8 mouse cellular contexts compared by ENCODE assay signal in the genomic region with DNA sequence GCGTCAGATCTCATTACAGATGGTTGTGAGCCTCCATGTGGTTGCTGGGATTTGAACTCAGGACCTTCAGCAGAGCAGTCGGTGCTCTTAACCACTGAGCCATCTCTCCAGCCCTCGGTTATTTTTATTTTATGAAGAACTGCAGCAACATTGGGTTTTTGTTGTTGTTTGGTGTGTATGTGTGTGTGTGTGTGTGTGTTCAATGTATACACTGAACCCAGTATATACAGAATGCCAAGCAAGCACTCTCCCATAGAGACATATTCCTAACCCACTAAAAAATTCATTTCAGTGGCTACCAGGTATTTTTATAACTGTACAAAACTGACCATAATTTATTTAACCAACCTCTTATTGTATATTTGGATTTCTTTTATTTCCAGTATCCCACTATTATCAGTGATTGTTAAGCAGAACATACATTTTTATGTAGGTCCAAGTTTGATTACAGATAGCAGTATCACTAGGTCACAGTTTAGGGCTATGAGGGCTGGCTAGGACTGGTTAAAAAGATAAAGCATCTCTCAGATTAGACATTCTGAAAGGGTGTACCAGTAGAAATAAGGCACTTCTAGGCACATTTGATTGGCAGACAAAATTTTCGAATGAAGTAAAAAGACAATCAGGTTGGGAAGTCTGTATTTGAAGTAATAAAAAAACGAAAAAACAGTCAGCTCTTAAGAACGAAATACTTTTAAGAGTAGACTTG. TPM values are rescaled to one million over a fixed set of nuclear protein-coding genes. Genes with fewer than 3 reads are reported as not detected.
DNase-seq lines count a peak whose midpoint lies in the region; ATAC-seq and TF ChIP-seq lines count a peak whose summit lies in the region.

No protein-coding gene starts in this region.

- 0 out of 2 replicates have a peak overlapping the region, but pooled peaks have one; percentile 19 for H3K4me2 ChIP-seq in hindbrain, embryonic 11.5 days (replicated peaks; ENCODE audit: low read depth, low read length)
- peak overlapping the region; percentile 89 for H3K4me2 ChIP-seq in liver, embryonic 16.5 days (ENCODE audit: low read depth, low read length)

- no peak for DNase-seq in gastrocnemius, adult 2 months
- no peak for DNase-seq in gastrocnemius, postnatal 25 days
- DNase-seq in hindbrain, embryonic 11.5 days (ENCODE audit: low spot score), result no peak
- no peak for DNase-seq in adrenal gland, adult 18-20 months (ENCODE audit: low spot score in 2 of 2)
- DNase-seq in ovary, adult 18-20 months (ENCODE audit: low spot score), result no peak

- H3K4me1 ChIP-seq in E14TG2a.4 (replicated peaks; ENCODE audit: low read depth, low read length), result peaks cover 59% of the 10 kb centered on the region
- 0 out of 2 replicates have a peak, but pooled peaks cover 4% of the 10 kb centered on the region for H3K4me1 ChIP-seq in hindbrain, embryonic 11.5 days (replicated peaks; ENCODE audit: control insufficient read depth, insufficient read depth, low read length)
- H3K4me1 ChIP-seq in liver, embryonic 16.5 days (ENCODE audit: control insufficient read depth, low read depth, low read length), result peaks cover 47% of the 10 kb centered on the region

- H3K9ac ChIP-seq in hindbrain, embryonic 11.5 days (ENCODE audit: low read depth, low read length), result no peak overlapping the region
- peak overlapping the region; percentile 90; the same call in 1 of the 2 replicates for H3K9ac ChIP-seq in liver, embryonic 16.5 days (ENCODE audit: low read depth, low read length)

- H3K36me3 ChIP-seq in E14TG2a.4 (ENCODE audit: insufficient read depth, low read length), result peaks cover 24% of the 10 kb centered on the region
- no peaks in the 10 kb centered on the region for H3K36me3 ChIP-seq in hindbrain, embryonic 11.5 days (ENCODE audit: control insufficient read depth, insufficient read depth, low read length)
- H3K36me3 ChIP-seq in liver, embryonic 16.5 days (ENCODE audit: control insufficient read depth, insufficient read depth), result no peaks in the 10 kb centered on the region

- H3K27ac ChIP-seq in gastrocnemius, adult 2 months, result peak overlapping the region; percentile 96
- H3K27ac ChIP-seq in hindbrain, embryonic 11.5 days (ENCODE audit: low read depth, low read length), result no peak overlapping the region
- H3K27ac ChIP-seq in liver, embryonic 16.5 days (ENCODE audit: low read length), result peak overlapping the region; percentile 100

- no peaks in the 10 kb centered on the region for H3K9me3 ChIP-seq in E14TG2a.4 (ENCODE audit: low read length)
- no peaks in the 10 kb centered on the region for H3K9me3 ChIP-seq in hindbrain, embryonic 11.5 days (ENCODE audit: control insufficient read depth, low read length)
- H3K9me3 ChIP-seq in liver, embryonic 16.5 days (replicated peaks; ENCODE audit: control insufficient read depth, low read length), result no peaks in the 10 kb centered on the region

- TF ChIP-seq CTCF in gastrocnemius, adult 2 months (IDR thresholded peaks at IDR 0.05), result no peak; the same call in 1 of the 2 replicates
- TF ChIP-seq CTCF in E14TG2a.4 (conservative IDR thresholded peaks at IDR 0.05; ENCODE audit: low read length), result 0 out of 2 replicates have a peak, but pooled peaks have one; percentile 0

- intact Hi-C loops in gastrocnemius, adult 2 months (cut with DNase I), result loop anchor here (5.0 kb wide), 1 partner anchor 43 kb away; the partner anchor contains the start of gene Irf9

- peak overlapping the region; percentile 74 for H3K4me3 ChIP-seq in gastrocnemius, adult 2 months
- peak overlapping the region; percentile 91 for H3K4me3 ChIP-seq in E14TG2a.4 (replicated peaks; ENCODE audit: low read length)
- H3K4me3 ChIP-seq in hindbrain, embryonic 11.5 days (ENCODE audit: low read depth, low read length), result peak overlapping the region; percentile 43
- H3K4me3 ChIP-seq in liver, embryonic 16.5 days (ENCODE audit: low read depth, low read length), result peak overlapping the region; percentile 78

- H3K27me3 ChIP-seq in E14TG2a.4 (ENCODE audit: insufficient read depth, low read length), result no peaks in the 10 kb centered on the region
- H3K27me3 ChIP-seq in hindbrain, embryonic 11.5 days (ENCODE audit: control insufficient read depth, insufficient read depth, low read length), result no peaks in the 10 kb centered on the region
- H3K27me3 ChIP-seq in liver, embryonic 16.5 days (ENCODE audit: control insufficient read depth, insufficient read depth, low read depth, low read length), result no peaks in the 10 kb centered on the region

- 58% methylated on average over 6 of the region's 6 CpGs for WGBS in hindbrain, embryonic 11.5 days
- 31% methylated on average over 6 of the region's 6 CpGs for WGBS in liver, embryonic 16.5 days (ENCODE audit: insufficient replicate concordance)

- ATAC-seq in hindbrain, embryonic 11.5 days (ENCODE audit: low FRiP score), result no peak
- ATAC-seq in liver, embryonic 16.5 days (ENCODE audit: low read depth), result peak; percentile 20
- ATAC-seq in granulocyte monocyte progenitor cell, adult 5-6 weeks (replicated peaks; ENCODE audit: poor library complexity, severe bottlenecking), result no peak

RNA-seq across cellular contexts. Expression of gene Dcaf11, which starts 0.9 kb away (rescaled TPM):
- 100 to 1,000 TPM; 129 to 133 TPM for total RNA-seq in gastrocnemius, adult 2 months (2021)
- 100 to 1,000 TPM in 1 of 2 experiments, 10 to 100 TPM in 1; 97.3 to 105 TPM for total RNA-seq in gastrocnemius, postnatal 25 days (2021)
- polyA plus RNA-seq in hindbrain, embryonic 11.5 days (2014; fragmentation: Nextera tagmentation; extraction: Ambion mirVana), result 81.5 and 85.4 TPM in 2 replicates
- 62.0 and 64.7 TPM in 2 replicates for polyA plus RNA-seq in liver, embryonic 16.5 days (2015; fragmentation: Nextera tagmentation; extraction: Ambion mirVana)
- total RNA-seq in adrenal gland, adult 18-20 months (2021), result 100 to 1,000 TPM; 107 to 153 TPM
- 50.5 and 65.3 TPM in 2 replicates for total RNA-seq in granulocyte monocyte progenitor cell, adult 5-6 weeks (2014; fragmentation: Nextera tagmentation)
- total RNA-seq in granulocyte monocyte progenitor cell, adult 5-6 weeks (2017), result 58.3 and 58.7 TPM in 2 replicates

RNA-seq across cellular contexts. Expression of gene A730061H03Rik, which starts 1.3 kb away (rescaled TPM):
- not detected for total RNA-seq in gastrocnemius, adult 2 months (2021)
- not detected for total RNA-seq in gastrocnemius, postnatal 25 days (2021)
- polyA plus RNA-seq in hindbrain, embryonic 11.5 days (2014; fragmentation: Nextera tagmentation; extraction: Ambion mirVana), result 0.52 TPM in 1 of 2 replicates, not detected in the other
- 2.0 and 3.2 TPM in 2 replicates for polyA plus RNA-seq in liver, embryonic 16.5 days (2015; fragmentation: Nextera tagmentation; extraction: Ambion mirVana)
- total RNA-seq in adrenal gland, adult 18-20 months (2021), result 1 to 10 TPM in 1 of 2 experiments, not detected in 1; 1.5 TPM
- 1.9 TPM in 1 of 2 replicates, not detected in the other for total RNA-seq in granulocyte monocyte progenitor cell, adult 5-6 weeks (2014; fragmentation: Nextera tagmentation)
- total RNA-seq in granulocyte monocyte progenitor cell, adult 5-6 weeks (2017), result 1.0 TPM in 1 of 2 replicates, not detected in the other

RNA-seq across cellular contexts. Expression of gene Fitm1, which starts 16.5 kb away (rescaled TPM):
- 100 to 1,000 TPM; 282 to 334 TPM for total RNA-seq in gastrocnemius, adult 2 months (2021)
- 100 to 1,000 TPM; 329 to 343 TPM for total RNA-seq in gastrocnemius, postnatal 25 days (2021)
- 0.77 and 1.8 TPM in 2 replicates for polyA plus RNA-seq in hindbrain, embryonic 11.5 days (2014; fragmentation: Nextera tagmentation; extraction: Ambion mirVana)
- 0.74 and 2.0 TPM in 2 replicates for polyA plus RNA-seq in liver, embryonic 16.5 days (2015; fragmentation: Nextera tagmentation; extraction: Ambion mirVana)
- 1 to 10 TPM in 1 of 2 experiments, under 1 TPM in 1; 0.96 to 2.3 TPM for total RNA-seq in adrenal gland, adult 18-20 months (2021)
- total RNA-seq in granulocyte monocyte progenitor cell, adult 5-6 weeks (2014; fragmentation: Nextera tagmentation), result not detected in 2 replicates
- total RNA-seq in granulocyte monocyte progenitor cell, adult 5-6 weeks (2017), result 2.4 TPM in 1 of 2 replicates, not detected in the other

RNA-seq across cellular contexts. Expression of gene Pck2, which starts 18.8 kb away (rescaled TPM):
- total RNA-seq in gastrocnemius, adult 2 months (2021), result 1 to 10 TPM; 3.5 to 4.2 TPM
- 1 to 10 TPM; 4.7 to 6.9 TPM for total RNA-seq in gastrocnemius, postnatal 25 days (2021)
- 11.3 and 12.6 TPM in 2 replicates for polyA plus RNA-seq in hindbrain, embryonic 11.5 days (2014; fragmentation: Nextera tagmentation; extraction: Ambion mirVana)
- 41.2 and 42.5 TPM in 2 replicates for polyA plus RNA-seq in liver, embryonic 16.5 days (2015; fragmentation: Nextera tagmentation; extraction: Ambion mirVana)
- total RNA-seq in adrenal gland, adult 18-20 months (2021), result 10 to 100 TPM; 21.6 to 31.7 TPM
- 29.0 and 38.0 TPM in 2 replicates for total RNA-seq in granulocyte monocyte progenitor cell, adult 5-6 weeks (2014; fragmentation: Nextera tagmentation)
- 37.2 TPM in 2 replicates for total RNA-seq in granulocyte monocyte progenitor cell, adult 5-6 weeks (2017)

RNA-seq across cellular contexts. Expression of gene Psme1, which starts 19.0 kb away (rescaled TPM):
- total RNA-seq in gastrocnemius, adult 2 months (2021), result 10 to 100 TPM; 53.3 to 75.5 TPM
- total RNA-seq in gastrocnemius, postnatal 25 days (2021), result 10 to 100 TPM; 66.4 to 67.6 TPM
- polyA plus RNA-seq in hindbrain, embryonic 11.5 days (2014; fragmentation: Nextera tagmentation; extraction: Ambion mirVana), result 126 TPM in 2 replicates
- 114 TPM in 2 replicates for polyA plus RNA-seq in liver, embryonic 16.5 days (2015; fragmentation: Nextera tagmentation; extraction: Ambion mirVana)
- 100 to 1,000 TPM; 231 to 367 TPM for total RNA-seq in adrenal gland, adult 18-20 months (2021)
- total RNA-seq in granulocyte monocyte progenitor cell, adult 5-6 weeks (2014; fragmentation: Nextera tagmentation), result 534 and 592 TPM in 2 replicates
- total RNA-seq in granulocyte monocyte progenitor cell, adult 5-6 weeks (2017), result 280 and 325 TPM in 2 replicates

Comparison
In these comparisons a context has a peak if more than half of its experiments do, and no peak if none do; other contexts are left out.
1. RNA of gene Fitm1, which starts 16.5 kb away (total RNA-seq): 329 to 343 TPM in gastrocnemius, postnatal 25 days and 282 to 334 TPM in gastrocnemius, adult 2 months; 2.4 TPM in granulocyte monocyte progenitor cell, adult 5-6 weeks and 0.96 to 2.3 TPM in adrenal gland, adult 18-20 months; every median in the first group is over 10 times any median in the second.
2. Peak in every context shown above with its lines, with median percentiles within 50 percentile points of each other: H3K4me3 ChIP-seq.